Mouse (Mus musculus): Measurements from ENCODE around the gene Erich4.

The Erich4 gene

GRCm38 (mm10) chr7:25623857-25624370, 8.2 kb upstream of the Erich4 start:
- DNase-seq (ENCODE audit: low spot score) = no peak

- DNase-seq (ENCODE audit: low spot score) = no peak
These were observed 5.1 kb upstream of the Erich4 start for GRCm38 (mm10) chr7:25620751-25621150.

- DNase-seq (ENCODE audit: low spot score) = no peak
These were observed 4.4 kb upstream of the Erich4 start for GRCm38 (mm10) chr7:25620101-25620500.

GRCm38 (mm10) chr7:25619722-25619991, 4.0 kb upstream of the Erich4 start:
- no peak for DNase-seq (ENCODE audit: low spot score)

GRCm38 (mm10) chr7:25618865-25619721, 3.4 kb upstream of the Erich4 start, which contains the start of gene Dmac2:
Gene Dmac2 (plus strand): TSS chr7:25619414.
- DNase-seq (ENCODE audit: low spot score) = peak; percentile 96

- DNase-seq (ENCODE audit: low spot score) = no peak
These were observed 1.9 kb upstream of the Erich4 start for GRCm38 (mm10) chr7:25617376-25618160.

- DNase-seq (ENCODE audit: low spot score) = no peak
These were observed 624 bp downstream of the Erich4 start for GRCm38 (mm10) chr7:25614831-25615705.

- DNase-seq (ENCODE audit: low spot score) = no peak
These were observed 1.6 kb downstream of the Erich4 start for GRCm38 (mm10) chr7:25614086-25614485.

- DNase-seq (ENCODE audit: low spot score) = no peak
These were observed 4.2 kb downstream of the Erich4 start for GRCm38 (mm10) chr7:25611501-25611900.

GRCm38 (mm10) chr7:25610056-25610455, 5.6 kb downstream of the Erich4 start:
- no peak for DNase-seq (ENCODE audit: low spot score)

GRCm38 (mm10) chr7:25607196-25607595, 8.5 kb downstream of the Erich4 start:
- no peak for DNase-seq (ENCODE audit: low spot score)

GRCm38 (mm10) chr7:25606625-25607063, 9.0 kb downstream of the Erich4 start:
- no peak for DNase-seq (ENCODE audit: low spot score)

GRCm38 (mm10) chr7:25601346-25601745, 14.3 kb downstream of the Erich4 start:
- no peak for DNase-seq (ENCODE audit: low spot score)

GRCm38 (mm10) chr7:25600666-25601065, 15.0 kb downstream of the Erich4 start:
- DNase-seq (ENCODE audit: low spot score) = no peak

GRCm38 (mm10) chr7:25599663-25600062, 16.0 kb downstream of the Erich4 start:
- DNase-seq (ENCODE audit: low spot score) = peak; percentile 67

GRCm38 (mm10) chr7:25593859-25594258, 21.8 kb downstream of the Erich4 start:
- no peak for DNase-seq (ENCODE audit: low spot score)

GRCm38 (mm10) chr7:25591226-25591625, 24.5 kb downstream of the Erich4 start:
- no peak for DNase-seq (ENCODE audit: low spot score)

- no peak for DNase-seq (ENCODE audit: low spot score)
These were observed 30.1 kb downstream of the Erich4 start for GRCm38 (mm10) chr7:25585351-25586204.

- no peak for DNase-seq (ENCODE audit: low spot score)
These were observed 31.0 kb downstream of the Erich4 start for GRCm38 (mm10) chr7:25584651-25585050.

GRCm38 (mm10) chr7:25582301-25582810, 33.3 kb downstream of the Erich4 start:
- no peak for DNase-seq (ENCODE audit: low spot score)

GRCm38 (mm10) chr7:25579441-25579840, 36.3 kb downstream of the Erich4 start:
- no peak for DNase-seq (ENCODE audit: low spot score)
